Mouse (Mus musculus) midbrain, embryonic 11.5 days (tissue): ENCODE data around the gene Il1r1. TPM values are rescaled to one million over a fixed set of nuclear protein-coding genes. Genes with fewer than 3 reads are reported as not detected.

Experiments used
- ATAC-seq: fragments of 200-750 bp; cut with Nextera tagmentation; 2 replicates; pipeline ENCODE4 v1.8.0; 2017; ENCODE audit warnings: moderate TSS enrichment, moderate library complexity; ENCODE audit not compliant: low FRiP score
- DNase-seq: peaks from one replicate; pipeline ENCODE4 v3.0.0; 2015; ENCODE audit warnings: low spot score; ENCODE audit errors: missing footprints
- H3K27ac ChIP-seq: fragments of 300-500 bp; sonication (generic); 2 replicates; pipeline ENCODE4 v1.5.1; 2014; ENCODE audit warnings: low read depth, low read length
- H3K27me3 ChIP-seq: fragments of 300-500 bp; sonication (generic); 2 replicates; pipeline ENCODE4 v1.6.1; 2014; ENCODE audit warnings: mild to moderate bottlenecking, low read length, moderate library complexity, mixed read lengths; ENCODE audit not compliant: control insufficient read depth, insufficient read depth
- H3K36me3 ChIP-seq: fragments of 300-500 bp; sonication (generic); 2 replicates; pipeline ENCODE4 v1.6.1; 2014; ENCODE audit warnings: mild to moderate bottlenecking, low read length, moderate library complexity, mixed read lengths; ENCODE audit not compliant: control insufficient read depth, insufficient read depth
- H3K4me1 ChIP-seq: fragments of 300-500 bp; sonication (generic); 2 replicates; pipeline ENCODE4 v1.6.1; 2014; ENCODE audit warnings: low read length; ENCODE audit not compliant: control insufficient read depth, insufficient read depth
- H3K4me2 ChIP-seq: fragments of 300-500 bp; sonication (generic); 2 replicates; pipeline ENCODE4 v1.6.1; 2014; ENCODE audit warnings: mild to moderate bottlenecking, moderate library complexity
- H3K4me3 ChIP-seq: fragments of 300-500 bp; sonication (generic); 2 replicates; pipeline ENCODE4 v1.5.1; 2014; ENCODE audit warnings: low read depth, low read length
- H3K9ac ChIP-seq: fragments of 300-500 bp; sonication (generic); 2 replicates; pipeline ENCODE4 v1.6.1; 2014; ENCODE audit warnings: low read length
- H3K9me3 ChIP-seq: fragments of 300-500 bp; sonication (generic); 2 replicates; pipeline ENCODE4 v1.6.1; 2016; ENCODE audit warnings: low read length; ENCODE audit not compliant: control insufficient read depth
- WGBS: fragments of 180-500 bp; shearing (Covaris S2); extraction: QIAGEN DNeasy Blood & Tissue Kit; methylation state at CpG from one replicate; pipeline ENCODE4 v1.1.7; 2014; 5-methylcytosine and 5-hydroxymethylcytosine counted together
- polyA plus RNA-seq: library from polyadenylated mRNA; unstranded; fragments of >200 nt; fragmentation: Nextera tagmentation; extraction: Ambion mirVana; gene quantifications from 2 replicates; pipeline ENCODE4 v1.2.1, GENCODE M21; 2014

Gene Il1r1
- polyA plus RNA-seq, 1 experiment from 2014 or later = 0.96 TPM

GRCm38 (mm10) chr1:40236694-40237093 lies 11.8 kb downstream of the Il1r1 start:
- no peak overlapping the region for H3K4me3 ChIP-seq
- H3K9ac ChIP-seq = no peak overlapping the region
- H3K4me1 ChIP-seq = no peaks in the 10 kb centered on the region
- H3K27ac ChIP-seq = no peak overlapping the region
- no peak for DNase-seq
- 68% methylated on average over 6 of the region's 6 CpGs for WGBS
- no peaks in the 10 kb centered on the region for H3K27me3 ChIP-seq
- H3K9me3 ChIP-seq = no peaks in the 10 kb centered on the region
- ATAC-seq = no peak
- H3K4me2 ChIP-seq = no peak overlapping the region
- H3K36me3 ChIP-seq = no peaks in the 10 kb centered on the region

GRCm38 (mm10) chr1:40237094-40237493 lies 12.2 kb downstream of the Il1r1 start:
- H3K36me3 ChIP-seq = no peaks in the 10 kb centered on the region
- DNase-seq = no peak
- no peak overlapping the region for H3K4me3 ChIP-seq
- no peak overlapping the region for H3K9ac ChIP-seq
- no peak overlapping the region for H3K4me2 ChIP-seq
- H3K4me1 ChIP-seq = no peaks in the 10 kb centered on the region
- ATAC-seq = no peak
- 73% methylated on average over 6 of the region's 6 CpGs for WGBS
- H3K27me3 ChIP-seq = no peaks in the 10 kb centered on the region
- H3K27ac ChIP-seq = no peak overlapping the region
- no peaks in the 10 kb centered on the region for H3K9me3 ChIP-seq

GRCm38 (mm10) chr1:40240353-40241092 lies 15.6 kb downstream of the Il1r1 start:
- no peak overlapping the region for H3K9ac ChIP-seq
- H3K4me1 ChIP-seq = no peaks in the 10 kb centered on the region
- no peak overlapping the region for H3K27ac ChIP-seq
- no peaks in the 10 kb centered on the region for H3K27me3 ChIP-seq
- H3K4me3 ChIP-seq = no peak overlapping the region
- WGBS = 93% methylated on average over 9 of the region's 9 CpGs
- no peaks in the 10 kb centered on the region for H3K36me3 ChIP-seq
- DNase-seq (no peak), ATAC-seq (no peak)
- H3K4me2 ChIP-seq = no peak overlapping the region
- no peaks in the 10 kb centered on the region for H3K9me3 ChIP-seq

GRCm38 (mm10) chr1:40242717-40243116 lies 17.8 kb downstream of the Il1r1 start:
- Histone ChIP-seq H3K4me3 (no peak overlapping the region), H3K36me3 (no peaks in the 10 kb centered on the region), H3K4me2 (no peak overlapping the region), H3K9me3 (no peaks in the 10 kb centered on the region), H3K27me3 (no peaks in the 10 kb centered on the region), H3K4me1 (no peaks in the 10 kb centered on the region), H3K27ac (no peak overlapping the region), H3K9ac (no peak overlapping the region)
- ATAC-seq (no peak), DNase-seq (no peak)
- 82% methylated on average over 1 of the region's 1 CpGs for WGBS

DNA sequence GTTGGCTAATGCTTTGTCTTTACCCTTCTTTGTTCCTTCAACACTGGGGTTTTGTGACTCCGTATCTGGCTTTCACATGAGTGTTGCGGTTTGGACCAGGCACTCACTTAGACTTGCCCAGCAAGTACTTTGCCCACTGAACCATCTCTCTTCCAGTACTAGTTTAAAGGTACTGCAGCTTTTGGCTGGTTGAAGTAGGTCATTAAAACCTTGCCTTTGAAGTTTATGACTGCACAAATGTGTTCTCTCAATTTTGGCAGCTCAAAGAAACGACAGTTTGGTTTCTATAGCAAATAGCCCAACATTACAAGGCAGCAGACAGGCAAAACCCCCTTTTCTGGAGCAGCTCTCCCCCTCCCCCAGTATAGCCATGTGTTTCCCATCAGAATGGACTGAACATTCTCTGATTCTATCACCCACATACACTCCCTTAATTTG lies 18.7 kb downstream of the Il1r1 start:
- ATAC-seq (no peak), DNase-seq (no peak)

DNA sequence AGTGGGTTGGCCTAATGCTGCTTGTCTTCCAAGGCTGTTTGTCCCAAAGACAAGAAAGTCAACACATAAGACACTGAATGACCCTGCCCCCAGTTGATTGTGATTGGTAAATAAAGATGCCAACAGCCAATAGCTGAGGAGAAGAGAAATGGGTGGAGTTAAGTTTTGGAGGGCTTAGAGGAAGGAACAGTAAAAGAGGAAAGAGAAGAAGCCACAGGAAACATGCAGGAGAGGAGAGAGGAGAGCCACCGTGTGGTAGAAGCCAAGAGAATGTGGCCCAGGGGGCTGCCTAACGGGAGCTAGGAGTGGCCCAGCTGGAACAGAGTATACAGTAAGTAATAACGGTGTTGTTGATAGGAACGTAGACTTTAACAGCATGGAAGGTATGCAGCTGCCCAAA lies 25.5 kb downstream of the Il1r1 start:
- H3K4me3 ChIP-seq = no peak overlapping the region

More for the DNA sequence above, 18.7 kb downstream of the Il1r1 start:
- Histone ChIP-seq H3K27me3 (no peaks in the 10 kb centered on the region), H3K4me3 (no peak overlapping the region), H3K27ac (no peak overlapping the region), H3K9me3 (no peaks in the 10 kb centered on the region), H3K4me1 (no peaks in the 10 kb centered on the region), H3K9ac (no peak overlapping the region), H3K36me3 (no peaks in the 10 kb centered on the region), H3K4me2 (no peak overlapping the region)
- 94% methylated on average over 3 of the region's 3 CpGs for WGBS

GRCm38 (mm10) chr1:40252507-40252906 lies 27.6 kb downstream of the Il1r1 start:
- ATAC-seq = no peak
- H3K9ac ChIP-seq = no peak overlapping the region
- H3K4me1 ChIP-seq = no peaks in the 10 kb centered on the region
- no peak for DNase-seq
- no peak overlapping the region for H3K4me2 ChIP-seq
- 89% methylated on average over 6 of the region's 6 CpGs for WGBS
- H3K36me3 ChIP-seq = no peaks in the 10 kb centered on the region
- H3K27ac ChIP-seq = no peak overlapping the region
- no peaks in the 10 kb centered on the region for H3K27me3 ChIP-seq
- no peak overlapping the region for H3K4me3 ChIP-seq
- no peaks in the 10 kb centered on the region for H3K9me3 ChIP-seq

More for the DNA sequence above, 25.5 kb downstream of the Il1r1 start:
- no peaks in the 10 kb centered on the region for H3K9me3 ChIP-seq
- H3K9ac ChIP-seq = no peak overlapping the region
- H3K4me1 ChIP-seq = no peaks in the 10 kb centered on the region
- no peaks in the 10 kb centered on the region for H3K36me3 ChIP-seq
- no peak for ATAC-seq
- no peak overlapping the region for H3K27ac ChIP-seq
- no peak overlapping the region for H3K4me2 ChIP-seq
- WGBS = 71% methylated on average over 4 of the region's 4 CpGs
- DNase-seq = no peak
- no peaks in the 10 kb centered on the region for H3K27me3 ChIP-seq

DNA sequence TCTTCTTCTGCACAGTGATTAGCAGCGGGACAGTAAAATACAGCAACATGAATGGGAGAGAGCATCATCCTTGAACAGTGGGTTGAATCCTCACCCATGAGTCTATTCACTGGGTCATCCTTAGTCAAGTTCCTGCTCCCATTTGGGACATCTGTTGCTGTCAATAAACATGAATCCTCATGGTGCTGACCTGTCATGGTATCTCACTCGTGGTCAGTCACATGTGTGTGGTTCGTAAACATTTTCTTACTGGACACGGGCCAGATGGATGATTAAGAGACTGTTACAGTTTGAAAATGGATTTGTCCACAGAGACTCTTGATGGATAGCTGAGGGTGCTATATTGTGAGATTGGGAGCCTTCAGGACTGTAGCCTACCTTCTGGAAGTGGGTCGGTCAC lies 29.1 kb downstream of the Il1r1 start:
- H3K9me3 ChIP-seq = no peaks in the 10 kb centered on the region
- H3K9ac ChIP-seq = no peak overlapping the region
- ATAC-seq (no peak), DNase-seq (no peak)
- no peak overlapping the region for H3K4me3 ChIP-seq
- H3K27me3 ChIP-seq = no peaks in the 10 kb centered on the region
- H3K4me1 ChIP-seq = no peaks in the 10 kb centered on the region
- 87% methylated on average over 5 of the region's 5 CpGs for WGBS
- H3K36me3 ChIP-seq = no peaks in the 10 kb centered on the region
- no peak overlapping the region for H3K4me2 ChIP-seq
- no peak overlapping the region for H3K27ac ChIP-seq

DNA sequence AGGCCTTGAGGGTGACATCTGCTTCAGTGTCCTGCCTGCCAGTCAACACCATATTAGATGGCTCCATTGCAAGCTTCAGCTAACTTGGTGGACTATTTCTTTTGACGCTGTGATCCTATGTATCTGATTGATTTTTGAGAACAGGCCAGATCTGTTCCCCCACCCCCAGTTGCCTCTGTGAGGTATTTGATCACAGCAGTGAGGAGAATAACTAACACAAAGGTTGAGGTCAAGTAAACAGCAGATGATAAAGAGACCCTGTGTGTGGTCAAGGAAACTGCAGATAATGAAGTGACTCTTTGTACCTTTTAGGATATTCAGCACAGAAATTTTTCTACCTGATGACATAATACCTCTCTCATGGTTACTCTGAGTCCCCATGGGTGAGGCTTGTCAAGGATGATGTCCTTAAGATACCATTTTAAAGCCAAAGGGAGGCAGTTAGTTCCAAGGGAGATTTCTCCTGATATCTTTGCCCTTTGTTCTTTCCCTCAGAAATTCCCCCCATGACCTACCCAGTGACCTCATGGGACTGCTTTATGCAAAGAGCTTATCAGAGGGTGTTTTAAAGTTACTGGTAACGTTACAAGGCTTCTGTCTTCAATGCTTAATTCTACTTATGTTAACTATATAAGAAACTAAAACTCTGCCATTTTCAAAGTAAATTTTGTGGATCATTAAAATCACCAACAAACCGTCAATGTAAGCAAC lies 29.6 kb downstream of the Il1r1 start:
- Histone ChIP-seq H3K9me3 (no peaks in the 10 kb centered on the region), H3K4me3 (no peak overlapping the region), H3K27me3 (no peaks in the 10 kb centered on the region), H3K9ac (no peak overlapping the region), H3K4me1 (no peaks in the 10 kb centered on the region), H3K27ac (no peak overlapping the region), H3K4me2 (no peak overlapping the region), H3K36me3 (no peaks in the 10 kb centered on the region)
- no peak for ATAC-seq
- WGBS = 66% methylated on average over 3 of the region's 3 CpGs
- DNase-seq = no peak
